Mouse (Mus musculus): Measurements from ENCODE around the gene Fat2.

DNA sequence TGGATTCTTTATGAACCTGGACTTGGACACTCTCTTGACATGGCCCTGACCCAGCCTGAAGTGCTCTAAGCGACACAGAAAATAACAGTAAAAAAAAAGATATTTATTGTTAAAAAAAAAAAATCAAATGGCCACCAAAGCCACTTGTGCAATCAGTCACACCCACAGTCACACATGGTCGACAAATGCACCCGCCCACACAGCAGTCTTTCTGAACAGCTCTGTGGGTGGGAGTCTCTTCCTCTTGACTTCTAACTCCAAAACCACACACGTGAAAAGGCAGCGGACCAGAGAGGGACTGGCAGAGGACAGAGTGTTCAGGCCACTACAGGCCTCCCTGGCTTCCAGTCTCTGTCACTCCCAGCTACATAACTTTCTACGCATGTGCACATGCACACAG is 85.8 kb downstream of the Fat2 start:
- TF ChIP-seq CTCF (IDR thresholded peaks at IDR 0.05; ENCODE audit: extremely low read depth, insufficient read depth, insufficient read length, insufficient replicate concordance) = no peak
- TF ChIP-seq POLR2A (IDR thresholded peaks at IDR 0.05; ENCODE audit: low read depth, low read length) = no peak

Data from spleen, adult 2 months (tissue).